Mouse (Mus musculus) forebrain, embryonic 16.5 days (tissue): ENCODE data around the gene Btbd11. TPM values are rescaled to one million over a fixed set of nuclear protein-coding genes. Genes with fewer than 3 reads are reported as not detected.

Source experiments
- ATAC-seq: fragments of 200-750 bp; cut with Nextera tagmentation; 2 replicates; pipeline ENCODE4 v1.8.0; 2017; ENCODE audit warnings: mild to moderate bottlenecking, moderate library complexity
- H3K27ac ChIP-seq: fragments of 300-500 bp; sonication (generic); 2 replicates; pipeline ENCODE4 v1.5.1; 2014; ENCODE audit warnings: low read length, control low read depth
- H3K27me3 ChIP-seq: fragments of 300-500 bp; sonication (generic); replicated peaks from 2 replicates; pipeline ENCODE4 v1.6.1; 2014; ENCODE audit warnings: low read length; ENCODE audit not compliant: control insufficient read depth, insufficient read depth
- H3K36me3 ChIP-seq: fragments of 300-500 bp; sonication (generic); 2 replicates; pipeline ENCODE4 v1.6.1; 2014; ENCODE audit not compliant: control insufficient read depth, insufficient read depth
- H3K4me1 ChIP-seq: fragments of 300-500 bp; sonication (generic); replicated peaks from 2 replicates; pipeline ENCODE4 v1.6.1; 2014; ENCODE audit warnings: low read length; ENCODE audit not compliant: control insufficient read depth, insufficient read depth
- H3K4me2 ChIP-seq: fragments of 300-500 bp; sonication (generic); 2 replicates; pipeline ENCODE4 v1.6.1; 2014; ENCODE audit warnings: mild to moderate bottlenecking, low read length, control low read depth
- H3K4me3 ChIP-seq: fragments of 300-500 bp; sonication (generic); replicated peaks from 2 replicates; pipeline ENCODE4 v1.5.1; 2014; ENCODE audit warnings: mild to moderate bottlenecking, low read length, control low read depth
- H3K9ac ChIP-seq: fragments of 300-500 bp; sonication (generic); replicated peaks from 2 replicates; pipeline ENCODE4 v1.6.1; 2014; ENCODE audit warnings: low read depth, low read length, control low read depth
- H3K9me3 ChIP-seq: fragments of 300-500 bp; sonication (generic); 2 replicates; pipeline ENCODE4 v1.6.1; 2016; ENCODE audit warnings: low read length; ENCODE audit not compliant: control insufficient read depth
- WGBS: fragments of 180-500 bp; shearing (Covaris S2); extraction: QIAGEN DNeasy Blood & Tissue Kit; methylation state at CpG from one replicate; pipeline ENCODE4 v1.1.7; 2014; 5-methylcytosine and 5-hydroxymethylcytosine counted together
- polyA plus RNA-seq: library from polyadenylated mRNA; unstranded; fragments of >200 nt; fragmentation: Nextera tagmentation; extraction: Ambion mirVana; gene quantifications from 2 replicates; pipeline ENCODE4 v1.2.1, GENCODE M21; 2015

Gene Btbd11
- polyA plus RNA-seq, 1 experiment from 2014 or later = 11.1 TPM

GRCm38 (mm10) chr10:85541892-85542630, 155.4 kb downstream of the Btbd11 start:
- H3K27me3 ChIP-seq = no peaks in the 10 kb centered on the region
- H3K4me3 ChIP-seq = no peak overlapping the region
- no peak overlapping the region for H3K27ac ChIP-seq
- H3K9ac ChIP-seq = no peak overlapping the region
- 0 out of 2 replicates have a peak, but pooled peaks have one; percentile 22 for ATAC-seq
- 94% methylated on average over 14 of the region's 14 CpGs for WGBS
- peaks cover 19% of the 10 kb centered on the region for H3K4me1 ChIP-seq
- H3K4me2 ChIP-seq = no peak overlapping the region
- no peaks in the 10 kb centered on the region for H3K9me3 ChIP-seq
- no peaks in the 10 kb centered on the region for H3K36me3 ChIP-seq

GRCm38 (mm10) chr10:85543281-85543680, 156.7 kb downstream of the Btbd11 start:
- 88% methylated on average over 2 of the region's 2 CpGs for WGBS
- ATAC-seq = no peak

GRCm38 (mm10) chr10:85544991-85545390, 158.4 kb downstream of the Btbd11 start:
- no peak overlapping the region for H3K9ac ChIP-seq
- H3K4me1 ChIP-seq = peaks cover 10% of the 10 kb centered on the region
- ATAC-seq = no peak
- WGBS = 43% methylated on average over 5 of the region's 5 CpGs
- H3K36me3 ChIP-seq = no peaks in the 10 kb centered on the region
- H3K4me2 ChIP-seq = no peak overlapping the region
- no peaks in the 10 kb centered on the region for H3K9me3 ChIP-seq
- H3K4me3 ChIP-seq = no peak overlapping the region
- H3K27me3 ChIP-seq = no peaks in the 10 kb centered on the region
- no peak overlapping the region for H3K27ac ChIP-seq

More at GRCm38 (mm10) chr10:85543281-85543680, 156.7 kb downstream of the Btbd11 start:
- H3K4me3 ChIP-seq = no peak overlapping the region
- H3K4me2 ChIP-seq = no peak overlapping the region
- no peak overlapping the region for H3K27ac ChIP-seq
- H3K4me1 ChIP-seq = peaks cover 19% of the 10 kb centered on the region
- no peaks in the 10 kb centered on the region for H3K36me3 ChIP-seq
- no peaks in the 10 kb centered on the region for H3K27me3 ChIP-seq
- H3K9ac ChIP-seq = no peak overlapping the region
- no peaks in the 10 kb centered on the region for H3K9me3 ChIP-seq

GRCm38 (mm10) chr10:85555193-85555592, 168.6 kb downstream of the Btbd11 start:
- Histone ChIP-seq H3K4me1 (no peaks in the 10 kb centered on the region), H3K27me3 (no peaks in the 10 kb centered on the region), H3K4me3 (no peak overlapping the region), H3K4me2 (no peak overlapping the region), H3K27ac (no peak overlapping the region), H3K9me3 (no peaks in the 10 kb centered on the region), H3K9ac (no peak overlapping the region), H3K36me3 (no peaks in the 10 kb centered on the region)
- WGBS = 60% methylated on average over 8 of the region's 8 CpGs
- ATAC-seq = no peak

- Histone ChIP-seq H3K27me3 (no peaks in the 10 kb centered on the region), H3K27ac (no peak overlapping the region), H3K9me3 (no peaks in the 10 kb centered on the region), H3K4me2 (no peak overlapping the region), H3K4me1 (no peaks in the 10 kb centered on the region), H3K36me3 (no peaks in the 10 kb centered on the region), H3K4me3 (no peak overlapping the region), H3K9ac (no peak overlapping the region)
- no peak for ATAC-seq
- WGBS = 90% methylated on average over 14 of the region's 14 CpGs
Measured at GRCm38 (mm10) chr10:85561418-85561817, 174.8 kb downstream of the Btbd11 start.

DNA sequence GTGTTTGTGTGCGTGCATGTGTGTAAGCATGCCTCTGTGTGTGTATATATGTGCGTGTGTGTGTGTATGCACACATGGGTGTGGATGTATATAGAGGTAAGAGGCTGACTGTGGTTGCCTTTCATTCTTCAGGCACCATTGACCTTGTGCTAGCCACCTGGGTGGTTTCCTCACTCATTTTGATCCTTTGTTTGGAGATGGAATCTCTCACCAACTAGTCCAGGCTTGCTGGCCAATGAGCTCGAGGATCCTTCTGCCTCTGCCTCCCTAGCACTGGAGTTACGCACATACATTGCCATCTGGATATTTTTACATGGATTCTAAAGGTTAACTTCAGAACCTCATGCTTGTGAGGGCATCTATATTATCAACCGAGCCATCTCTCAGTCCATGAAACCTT, 184.8 kb downstream of the Btbd11 start:
- H3K27me3 ChIP-seq = no peaks in the 10 kb centered on the region
- ATAC-seq = no peak

GRCm38 (mm10) chr10:85572571-85572970, 186.0 kb downstream of the Btbd11 start:
- no peaks in the 10 kb centered on the region for H3K27me3 ChIP-seq
- no peak overlapping the region for H3K27ac ChIP-seq
- no peaks in the 10 kb centered on the region for H3K4me1 ChIP-seq
- WGBS = 92% methylated on average over 7 of the region's 7 CpGs
- no peak overlapping the region for H3K9ac ChIP-seq
- H3K9me3 ChIP-seq = peaks cover 3% of the 10 kb centered on the region
- H3K36me3 ChIP-seq = no peaks in the 10 kb centered on the region
- ATAC-seq = no peak
- no peak overlapping the region for H3K4me3 ChIP-seq
- H3K4me2 ChIP-seq = no peak overlapping the region

More for the DNA sequence above, 184.8 kb downstream of the Btbd11 start:
- no peaks in the 10 kb centered on the region for H3K36me3 ChIP-seq
- H3K27ac ChIP-seq = no peak overlapping the region
- H3K4me2 ChIP-seq = no peak overlapping the region
- no peak overlapping the region for H3K9ac ChIP-seq
- H3K4me3 ChIP-seq = no peak overlapping the region
- WGBS = 91% methylated on average over 5 of the region's 5 CpGs
- no peaks in the 10 kb centered on the region for H3K4me1 ChIP-seq
- peaks cover 3% of the 10 kb centered on the region for H3K9me3 ChIP-seq

DNA sequence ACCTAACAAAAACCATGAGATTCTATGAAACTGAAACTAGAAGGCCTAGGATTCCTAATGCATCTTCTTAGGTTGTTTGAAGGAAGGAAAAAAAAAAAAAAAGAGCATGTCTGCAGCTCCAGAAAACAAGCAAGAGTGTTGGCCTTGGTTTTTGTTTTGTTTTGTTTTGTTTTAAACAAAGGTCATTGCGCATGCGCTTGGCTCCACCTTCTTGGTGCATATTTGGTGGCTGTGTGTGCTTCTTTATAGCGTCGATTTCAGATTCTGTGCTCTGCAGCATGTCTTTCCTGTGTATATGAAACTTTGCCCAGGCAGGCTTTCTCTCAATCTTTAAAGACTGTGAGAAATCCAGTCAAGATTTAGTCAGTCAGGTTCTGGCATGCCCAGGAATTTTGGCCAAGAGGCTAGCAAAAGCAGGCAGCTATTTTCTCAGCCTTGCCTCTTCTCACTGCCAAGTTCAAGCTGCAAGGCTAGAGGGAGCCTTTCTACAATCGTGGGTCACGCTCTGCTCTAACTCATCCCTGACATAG, 191.3 kb downstream of the Btbd11 start:
- H3K4me1 ChIP-seq = no peaks in the 10 kb centered on the region
- no peak overlapping the region for H3K4me2 ChIP-seq
- no peak overlapping the region for H3K27ac ChIP-seq
- H3K36me3 ChIP-seq = no peaks in the 10 kb centered on the region
- no peaks in the 10 kb centered on the region for H3K27me3 ChIP-seq
- H3K9ac ChIP-seq = no peak overlapping the region
- no peak overlapping the region for H3K4me3 ChIP-seq
- 82% methylated on average over 6 of the region's 6 CpGs for WGBS
- H3K9me3 ChIP-seq = peaks cover 3% of the 10 kb centered on the region
- ATAC-seq = no peak

DNA sequence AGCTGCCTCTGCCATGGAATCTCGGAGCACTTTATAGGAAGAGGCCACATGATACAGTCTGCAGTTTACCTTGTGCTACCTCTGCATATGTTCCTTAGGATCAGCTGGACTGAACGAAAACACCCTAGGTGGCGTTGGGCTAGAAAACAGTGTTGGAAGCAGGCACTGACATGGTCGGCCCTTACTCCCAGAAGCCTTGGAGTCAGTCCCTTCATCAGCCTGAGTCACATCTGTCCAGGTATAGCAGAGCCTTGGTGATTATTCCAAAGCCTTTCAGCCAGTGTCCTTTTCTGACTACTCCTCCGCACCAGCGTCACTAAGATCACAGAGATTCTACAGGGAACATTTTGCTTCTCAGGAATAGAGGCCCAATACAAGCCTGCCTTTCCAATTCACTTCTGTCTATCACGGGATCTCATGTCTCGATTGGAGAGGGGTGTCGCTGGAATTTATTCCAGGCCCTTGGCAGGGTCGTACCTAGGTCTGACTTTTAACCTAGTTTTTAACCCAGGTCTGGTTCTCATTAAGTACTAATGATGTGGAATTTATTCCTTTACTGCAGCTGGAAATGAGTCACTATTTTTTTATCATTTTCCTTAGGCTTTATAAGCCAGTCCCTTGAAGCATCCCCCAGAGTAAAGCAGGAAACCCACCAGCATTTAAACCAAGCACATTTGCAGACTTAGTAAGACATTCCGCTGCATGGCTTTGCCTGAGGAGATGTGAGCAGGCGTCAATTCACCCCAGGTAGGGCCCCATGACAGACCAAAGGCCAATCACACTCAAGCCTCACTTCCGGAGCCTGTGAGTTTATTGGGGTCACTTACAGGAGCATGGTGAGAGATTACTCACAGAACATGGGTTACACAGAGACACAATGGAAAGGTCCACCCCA, 192.2 kb downstream of the Btbd11 start:
- Histone ChIP-seq H3K9ac (no peak overlapping the region), H3K36me3 (no peaks in the 10 kb centered on the region), H3K4me3 (no peak overlapping the region), H3K4me1 (no peaks in the 10 kb centered on the region), H3K4me2 (no peak overlapping the region), H3K9me3 (no peaks in the 10 kb centered on the region), H3K27ac (no peak overlapping the region), H3K27me3 (no peaks in the 10 kb centered on the region)
- WGBS = 91% methylated on average over 13 of the region's 13 CpGs
- ATAC-seq = no peak
